Mouse (Mus musculus) hindbrain, embryonic 14.5 days (tissue): ENCODE results near the gene Pnma1. TPM values are rescaled to one million over a fixed set of nuclear protein-coding genes. Genes with fewer than 3 reads are reported as not detected.

Source experiments
- ATAC-seq: fragments of 200-750 bp; cut with Nextera tagmentation; 2 replicates; pipeline ENCODE4 v1.8.0; 2017; ENCODE audit warnings: moderate number of reproducible peaks, mild to moderate bottlenecking, moderate TSS enrichment, moderate library complexity; ENCODE audit not compliant: low FRiP score
- DNase-seq: peaks from one replicate; pipeline ENCODE4 v3.0.0-alpha.2; 2015; ENCODE audit warnings: low spot score
- H3K27ac ChIP-seq: fragments of 300-500 bp; sonication (generic); 2 replicates; pipeline ENCODE4 v1.5.1; 2014; ENCODE audit warnings: mild to moderate bottlenecking, moderate library complexity
- H3K27me3 ChIP-seq: fragments of 300-500 bp; sonication (generic); 2 replicates; pipeline ENCODE4 v1.6.1; 2014; ENCODE audit warnings: mild to moderate bottlenecking, low read length, mixed read lengths; ENCODE audit not compliant: control insufficient read depth, insufficient read depth
- H3K36me3 ChIP-seq: fragments of 300-500 bp; sonication (generic); replicated peaks from 2 replicates; pipeline ENCODE4 v1.6.1; 2014; ENCODE audit not compliant: control insufficient read depth, insufficient read depth
- H3K4me1 ChIP-seq: fragments of 300-500 bp; sonication (generic); replicated peaks from 2 replicates; pipeline ENCODE4 v1.6.1; 2014; ENCODE audit warnings: antibody characterized with exemption, low read length, mixed read lengths; ENCODE audit not compliant: control insufficient read depth, insufficient read depth
- H3K4me2 ChIP-seq: fragments of 300-500 bp; sonication (generic); replicated peaks from 2 replicates; pipeline ENCODE4 v1.6.1; 2014; ENCODE audit warnings: mild to moderate bottlenecking, moderate library complexity
- H3K4me3 ChIP-seq: fragments of 300-500 bp; sonication (generic); replicated peaks from 2 replicates; pipeline ENCODE4 v1.5.1; 2014; ENCODE audit warnings: mild to moderate bottlenecking, low read length
- H3K9ac ChIP-seq: fragments of 300-500 bp; sonication (generic); 2 replicates; pipeline ENCODE4 v1.6.1; 2014
- H3K9me3 ChIP-seq: fragments of 300-500 bp; sonication (generic); 2 replicates; pipeline ENCODE4 v1.6.1; 2016; ENCODE audit warnings: low read length; ENCODE audit not compliant: control insufficient read depth
- WGBS: fragments of 180-500 bp; shearing (Covaris S2); extraction: QIAGEN DNeasy Blood & Tissue Kit; methylation state at CpG from one replicate; pipeline ENCODE4 v1.1.7; 2014; 5-methylcytosine and 5-hydroxymethylcytosine counted together
- polyA plus RNA-seq: library from polyadenylated mRNA; unstranded; fragments of >200 nt; fragmentation: Nextera tagmentation; extraction: Ambion mirVana; gene quantifications from 2 replicates; pipeline ENCODE4 v1.2.1, GENCODE M21; 2014

Gene Pnma1
- polyA plus RNA-seq, 1 experiment from 2014 or later, result 3.2 TPM

- WGBS, result 34% methylated on average over 15 of the region's 15 CpGs
- no peak overlapping the region for H3K9ac ChIP-seq
- no peak overlapping the region for H3K27ac ChIP-seq
- H3K4me1 ChIP-seq, result peaks cover 11% of the 10 kb centered on the region; the same call in 1 of the 2 replicates
- 0 out of 2 replicates have a peak overlapping the region, but pooled peaks have one; percentile 6 for H3K4me2 ChIP-seq
- H3K9me3 ChIP-seq, result no peaks in the 10 kb centered on the region
- H3K4me3 ChIP-seq, result no peak overlapping the region
- DNase-seq (no peak), ATAC-seq (no peak)
- no peaks in the 10 kb centered on the region for H3K27me3 ChIP-seq
- H3K36me3 ChIP-seq, result peaks cover 25% of the 10 kb centered on the region
These were observed 1.7 kb upstream of the Pnma1 start for GRCm38 (mm10) chr12:84149971-84150370.

GRCm38 (mm10) chr12:84148622-84149012 lies 328 bp upstream of the Pnma1 start:
- WGBS, result 5% methylated on average over 10 of the region's 10 CpGs
- Histone ChIP-seq H3K4me1 (peaks cover 11% of the 10 kb centered on the region; the same call in 1 of the 2 replicates), H3K27ac (peak overlapping the region; percentile 70), H3K9me3 (no peaks in the 10 kb centered on the region), H3K27me3 (no peaks in the 10 kb centered on the region), H3K36me3 (peaks cover 15% of the 10 kb centered on the region), H3K4me3 (peak overlapping the region; percentile 60), H3K4me2 (peak overlapping the region; percentile 88), H3K9ac (peak overlapping the region; percentile 74)
- ATAC-seq (peak; percentile 16; the same call in 1 of the 2 replicates), DNase-seq (no peak)

DNA sequence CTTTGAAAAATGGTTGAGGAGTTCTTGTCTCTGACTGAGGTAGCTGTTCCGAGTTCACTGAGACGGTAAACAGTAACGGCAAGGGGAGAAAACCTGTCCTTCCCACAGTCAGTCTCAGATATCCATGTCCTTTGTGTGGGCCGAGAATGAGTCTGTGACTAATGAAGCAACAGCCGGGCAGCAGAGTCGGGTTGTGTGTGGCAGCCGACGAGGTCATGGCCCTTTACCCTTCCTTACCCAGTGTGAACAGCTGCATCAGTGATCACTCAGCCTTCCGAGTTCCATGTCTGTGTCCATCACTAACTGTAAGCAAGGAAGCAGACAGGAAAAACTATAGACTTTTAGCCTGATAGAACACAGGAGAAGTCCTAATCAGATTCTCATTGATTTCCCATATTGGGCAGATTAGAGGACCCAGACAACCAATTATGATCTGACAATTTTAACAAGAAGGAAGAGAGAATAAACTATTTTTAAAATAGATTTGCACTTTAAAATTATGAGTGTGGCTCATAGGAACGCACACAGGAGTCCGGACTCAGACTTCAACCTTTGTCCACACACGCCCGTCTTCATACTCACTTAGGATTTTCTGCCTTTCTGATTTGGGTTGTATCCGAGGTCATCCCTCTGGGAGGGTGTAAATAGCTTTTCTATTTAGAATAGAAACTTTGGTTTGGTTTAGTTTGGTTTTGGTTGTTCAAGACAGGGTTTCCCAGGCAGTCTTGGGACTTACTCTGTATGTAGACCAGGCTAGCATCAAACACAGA lies 5.8 kb downstream of the Pnma1 start:
- H3K4me2 ChIP-seq, result no peak overlapping the region
- DNase-seq (no peak), ATAC-seq (no peak)
- H3K9me3 ChIP-seq, result no peaks in the 10 kb centered on the region
- H3K27me3 ChIP-seq, result no peaks in the 10 kb centered on the region
- H3K27ac ChIP-seq, result no peak overlapping the region
- H3K4me1 ChIP-seq, result no peaks in the 10 kb centered on the region
- H3K4me3 ChIP-seq, result no peak overlapping the region
- no peak overlapping the region for H3K9ac ChIP-seq
- WGBS, result 42% methylated on average over 14 of the region's 14 CpGs
- H3K36me3 ChIP-seq, result peaks cover 24% of the 10 kb centered on the region

- ATAC-seq (no peak), DNase-seq (no peak)
- Histone ChIP-seq H3K4me3 (no peak overlapping the region), H3K4me1 (no peaks in the 10 kb centered on the region), H3K36me3 (peaks cover 36% of the 10 kb centered on the region), H3K9ac (no peak overlapping the region), H3K4me2 (no peak overlapping the region), H3K9me3 (no peaks in the 10 kb centered on the region), H3K27me3 (no peaks in the 10 kb centered on the region), H3K27ac (no peak overlapping the region)
- WGBS, result 91% methylated on average over 4 of the region's 4 CpGs
These were observed 7.0 kb downstream of the Pnma1 start for GRCm38 (mm10) chr12:84141271-84141670.

- Histone ChIP-seq H3K4me1 (no peaks in the 10 kb centered on the region), H3K36me3 (peaks cover 42% of the 10 kb centered on the region)
- 71% methylated on average over 4 of the region's 4 CpGs for WGBS
These were observed 8.2 kb downstream of the Pnma1 start for GRCm38 (mm10) chr12:84140135-84140534.

GRCm38 (mm10) chr12:84137131-84137530 lies 11.2 kb downstream of the Pnma1 start:
- Histone ChIP-seq H3K4me1 (no peaks in the 10 kb centered on the region), H3K9ac (no peak overlapping the region), H3K4me3 (no peak overlapping the region), H3K27me3 (no peaks in the 10 kb centered on the region), H3K9me3 (no peaks in the 10 kb centered on the region), H3K4me2 (no peak overlapping the region), H3K36me3 (peaks cover 46% of the 10 kb centered on the region), H3K27ac (no peak overlapping the region)
- no peak for ATAC-seq
- WGBS, result 90% methylated on average over 7 of the region's 7 CpGs
- DNase-seq, result no peak

More at GRCm38 (mm10) chr12:84140135-84140534, 8.2 kb downstream of the Pnma1 start:
- Histone ChIP-seq H3K4me3 (no peak overlapping the region), H3K27me3 (no peaks in the 10 kb centered on the region), H3K9me3 (no peaks in the 10 kb centered on the region), H3K9ac (no peak overlapping the region), H3K4me2 (no peak overlapping the region), H3K27ac (no peak overlapping the region)
- DNase-seq (no peak), ATAC-seq (no peak)

DNA sequence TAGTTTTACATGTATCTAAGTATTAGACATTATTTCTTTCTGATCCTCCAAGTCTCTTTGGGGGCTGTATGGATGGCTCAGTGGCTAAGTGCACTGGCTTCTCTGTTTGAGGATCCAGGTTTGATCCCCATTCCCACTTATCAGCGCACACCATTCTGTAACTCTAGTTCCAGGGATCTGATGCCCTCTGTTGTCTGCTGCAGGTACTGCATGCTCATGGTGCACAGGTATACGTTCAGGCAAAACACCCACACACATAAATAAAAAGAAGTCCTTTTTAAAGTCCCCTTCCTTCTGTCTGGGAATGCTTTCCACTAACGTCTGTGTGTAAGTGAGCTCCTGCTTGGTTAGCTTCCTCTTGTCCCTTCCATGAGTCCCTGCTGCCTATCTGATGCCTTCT lies 16.0 kb downstream of the Pnma1 start:
- Histone ChIP-seq H3K9me3 (no peaks in the 10 kb centered on the region), H3K27me3 (no peaks in the 10 kb centered on the region), H3K4me2 (no peak overlapping the region), H3K27ac (no peak overlapping the region), H3K9ac (no peak overlapping the region), H3K4me3 (no peak overlapping the region), H3K36me3 (peaks cover 48% of the 10 kb centered on the region), H3K4me1 (no peaks in the 10 kb centered on the region)
- 63% methylated on average over 3 of the region's 3 CpGs for WGBS
- ATAC-seq (no peak), DNase-seq (no peak)

- Histone ChIP-seq H3K4me3 (no peak overlapping the region), H3K27ac (no peak overlapping the region), H3K36me3 (peaks cover 43% of the 10 kb centered on the region), H3K4me1 (no peaks in the 10 kb centered on the region), H3K9ac (no peak overlapping the region), H3K4me2 (no peak overlapping the region), H3K9me3 (no peaks in the 10 kb centered on the region), H3K27me3 (no peaks in the 10 kb centered on the region)
- 94% methylated on average over 8 of the region's 8 CpGs for WGBS
- ATAC-seq, result no peak
- DNase-seq, result no peak
These were observed 18.4 kb downstream of the Pnma1 start for GRCm38 (mm10) chr12:84129931-84130330.

DNA sequence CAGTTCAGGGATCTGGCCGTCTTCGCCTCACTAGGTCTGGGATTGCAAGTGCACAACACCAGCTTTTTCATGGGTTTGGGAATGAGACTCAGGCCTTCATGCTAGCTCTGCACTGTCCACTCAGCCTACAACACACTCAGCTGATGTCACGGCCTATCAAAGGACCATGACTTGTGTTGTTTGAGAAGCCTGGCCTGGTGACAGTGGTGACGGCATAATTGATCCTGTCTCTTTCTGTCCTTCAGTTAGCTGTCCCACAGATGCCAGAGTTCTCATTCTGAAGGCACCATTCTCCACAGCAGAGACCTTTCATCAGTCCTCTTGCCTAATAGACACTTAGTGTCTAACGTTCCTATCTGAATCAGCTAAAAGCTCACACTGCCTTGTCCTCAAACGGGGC lies 19.7 kb downstream of the Pnma1 start:
- ATAC-seq (no peak), DNase-seq (no peak)
- H3K27ac ChIP-seq, result no peak overlapping the region
- H3K4me3 ChIP-seq, result no peak overlapping the region
- H3K9me3 ChIP-seq, result no peaks in the 10 kb centered on the region
- H3K4me2 ChIP-seq, result no peak overlapping the region
- H3K4me1 ChIP-seq, result no peaks in the 10 kb centered on the region
- H3K27me3 ChIP-seq, result no peaks in the 10 kb centered on the region
- no peak overlapping the region for H3K9ac ChIP-seq
- H3K36me3 ChIP-seq, result peaks cover 45% of the 10 kb centered on the region
- 88% methylated on average over 6 of the region's 6 CpGs for WGBS
